Mouse (Mus musculus): ENCODE measurements around the gene Itga2.

DNA sequence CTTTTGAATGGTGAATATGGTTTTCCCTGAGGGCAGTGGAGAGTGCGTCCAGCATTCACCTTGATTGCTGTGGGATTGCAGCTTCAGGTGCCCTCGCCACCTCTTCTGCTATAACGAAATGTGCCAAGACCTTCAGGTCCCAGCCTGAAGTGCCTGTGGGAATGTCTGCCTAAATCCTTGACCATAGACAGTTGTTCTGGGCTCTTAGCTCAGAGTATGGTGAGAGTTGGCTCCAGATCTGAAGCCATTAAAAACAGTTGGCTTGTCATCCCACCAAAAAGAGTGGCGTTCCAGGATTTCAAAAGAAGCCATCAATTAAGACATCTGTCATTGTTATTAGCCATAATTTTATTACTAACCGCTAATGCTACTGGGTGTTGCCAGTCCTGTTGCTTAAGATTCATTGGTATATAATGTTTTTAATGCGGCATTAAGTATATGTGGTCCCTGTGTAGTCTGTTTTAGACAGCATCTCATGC lies 106.5 kb downstream of the Itga2 start:
- TF ChIP-seq CTCF (IDR thresholded peaks at IDR 0.05; ENCODE audit: extremely low read depth, insufficient read depth, low read length), result no peak
- no peak for TF ChIP-seq POLR2A (IDR thresholded peaks at IDR 0.05; ENCODE audit: extremely low read depth, insufficient read depth, low read length)

Measured in cortical plate, adult 2 months (tissue).